Mouse (Mus musculus): Measurements from ENCODE around the gene Add2.

The Add2 gene

DNA sequence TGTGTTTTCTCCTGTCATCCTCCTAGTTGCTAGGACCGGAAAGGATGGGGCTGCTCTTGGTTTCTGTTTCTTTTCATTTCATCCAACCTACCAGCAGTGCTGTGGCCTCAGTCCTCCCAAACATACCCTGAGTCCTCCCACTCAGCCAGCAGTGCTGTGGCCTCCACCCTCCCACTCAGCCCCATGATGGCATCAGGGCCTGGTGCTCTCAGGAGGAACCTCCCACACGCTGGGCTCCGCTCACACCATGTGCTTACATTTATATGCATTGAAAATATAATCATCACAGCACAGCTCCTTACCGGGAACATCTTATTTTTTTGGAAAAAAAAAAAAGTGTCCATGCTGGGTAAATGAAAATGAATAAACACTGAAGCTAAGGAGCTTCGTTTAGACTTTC lies 20.0 kb downstream of the Add2 start:
- no peak for DNase-seq (ENCODE audit: low read depth)

DNA sequence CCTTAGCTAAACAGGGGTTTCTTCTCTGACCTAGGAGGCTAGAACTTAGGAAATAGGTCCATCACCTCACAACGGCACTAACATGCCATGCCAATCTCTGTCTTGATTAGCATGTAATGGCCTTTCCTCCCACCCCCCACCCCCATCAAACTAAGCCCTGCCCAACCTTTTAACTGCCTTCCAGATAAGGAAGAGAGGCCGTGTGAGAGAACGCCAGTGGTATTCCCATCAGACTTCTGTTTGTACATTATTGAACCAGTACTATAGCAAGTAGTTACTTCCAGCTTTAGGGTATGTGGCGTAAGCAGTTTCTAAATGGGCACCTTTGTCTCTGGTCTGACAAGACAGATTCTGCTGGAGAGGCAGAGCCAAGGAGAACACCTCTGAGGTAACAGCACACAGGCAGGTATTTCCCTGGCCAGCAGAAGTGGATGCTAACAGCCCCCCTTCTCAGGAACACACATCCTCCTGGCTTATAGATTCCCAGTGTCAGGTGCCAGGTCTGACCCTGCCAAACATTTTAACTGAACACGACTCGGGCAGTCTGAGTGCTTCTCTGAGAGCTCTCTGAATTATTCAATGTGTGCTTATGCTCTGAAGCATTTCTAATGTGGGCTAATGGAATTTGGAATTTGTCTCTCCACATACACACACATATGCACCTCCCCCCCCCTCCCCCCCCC lies 22.2 kb downstream of the Add2 start:
- DNase-seq (ENCODE audit: low read depth) = no peak

GRCm38 (mm10) chr6:86052032-86052459 lies 23.6 kb downstream of the Add2 start:
- no peak for DNase-seq (ENCODE audit: low read depth)

DNA sequence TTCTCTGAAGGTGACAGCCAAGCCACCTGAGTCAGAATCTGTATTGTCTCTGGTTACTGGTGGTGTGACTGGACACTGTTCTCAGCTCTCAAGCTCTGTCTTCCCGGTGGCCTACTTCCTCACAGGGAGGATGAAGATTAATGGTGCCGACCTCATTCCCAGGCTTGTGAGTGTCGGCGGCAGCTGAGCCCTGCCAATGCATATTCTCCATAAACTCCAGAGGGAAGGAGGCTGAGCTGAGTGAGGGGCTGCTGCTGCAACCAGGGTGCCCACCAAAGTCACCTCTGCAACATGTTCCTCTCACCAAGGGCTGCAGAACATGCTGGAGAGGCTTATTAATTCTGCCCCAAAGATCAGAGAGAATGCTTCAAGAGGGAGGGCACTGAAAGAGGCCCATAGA lies 24.1 kb downstream of the Add2 start:
- no peak for DNase-seq (ENCODE audit: low read depth)

GRCm38 (mm10) chr6:86053099-86053498 lies 24.6 kb downstream of the Add2 start:
- no peak for DNase-seq (ENCODE audit: low read depth)

- DNase-seq (ENCODE audit: low read depth) = no peak
Observed at GRCm38 (mm10) chr6:86053594-86053993, 25.1 kb downstream of the Add2 start.

GRCm38 (mm10) chr6:86058475-86058874 lies 30.0 kb downstream of the Add2 start:
- no peak for DNase-seq (ENCODE audit: low read depth)

DNA sequence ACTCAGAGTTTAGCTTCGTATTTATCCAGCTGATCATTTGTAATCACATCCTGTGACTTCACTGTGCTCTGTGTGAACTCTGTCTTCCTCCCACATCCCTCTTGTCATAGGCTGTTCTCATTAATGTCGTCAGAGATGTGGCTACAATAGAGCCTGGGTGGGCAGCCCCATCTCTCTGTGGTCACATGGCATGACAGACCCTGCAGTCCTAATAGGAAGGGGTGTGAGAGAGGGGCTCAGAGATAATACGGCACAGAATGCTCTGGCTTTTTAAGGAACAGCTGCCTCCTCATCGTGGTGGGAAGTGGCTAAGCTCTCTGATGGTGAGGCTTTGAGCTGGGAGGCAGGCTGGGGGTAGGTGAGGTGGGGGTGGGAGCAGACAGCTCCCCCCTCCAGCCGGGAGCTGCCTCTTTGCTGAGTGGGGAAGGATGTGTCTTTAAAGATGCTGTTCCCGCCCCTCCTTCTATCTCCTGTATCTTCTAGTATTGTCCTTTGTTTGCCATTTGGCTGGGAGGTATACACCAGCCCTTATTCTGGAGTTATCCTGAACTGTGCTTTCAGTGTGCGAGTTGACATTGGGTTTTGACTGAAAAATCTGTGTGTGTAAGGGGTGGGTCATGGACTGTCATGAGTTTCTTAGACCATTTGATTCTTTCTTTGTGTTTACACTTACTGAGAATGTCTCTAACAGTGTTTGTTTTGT lies 30.8 kb downstream of the Add2 start:
- DNase-seq (ENCODE audit: low read depth) = no peak

GRCm38 (mm10) chr6:86060170-86060569 lies 31.7 kb downstream of the Add2 start:
- no peak for DNase-seq (ENCODE audit: low read depth)

GRCm38 (mm10) chr6:86062226-86062625 lies 33.7 kb downstream of the Add2 start:
- DNase-seq (ENCODE audit: low read depth) = no peak

DNA sequence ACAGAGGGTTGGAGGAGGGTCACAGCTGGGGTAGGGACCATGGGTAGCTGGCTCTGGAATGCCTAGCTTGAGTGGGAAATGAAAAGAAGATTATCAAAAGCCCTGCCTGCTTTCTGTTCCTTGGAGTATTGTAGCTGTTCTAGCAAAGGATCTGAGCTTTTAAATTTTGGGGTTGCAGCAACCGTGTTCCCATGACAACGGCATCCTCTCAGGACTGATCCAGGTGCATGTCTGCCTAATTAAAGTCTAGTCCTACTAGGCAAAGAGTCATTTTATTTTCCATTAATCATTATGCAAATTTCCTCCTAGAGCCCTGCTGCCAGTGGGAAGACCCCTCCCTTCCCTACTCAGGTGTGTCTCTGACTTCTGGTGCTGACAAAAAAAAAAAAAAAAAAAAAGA lies 34.2 kb downstream of the Add2 start:
- DNase-seq (ENCODE audit: low read depth) = no peak

DNA sequence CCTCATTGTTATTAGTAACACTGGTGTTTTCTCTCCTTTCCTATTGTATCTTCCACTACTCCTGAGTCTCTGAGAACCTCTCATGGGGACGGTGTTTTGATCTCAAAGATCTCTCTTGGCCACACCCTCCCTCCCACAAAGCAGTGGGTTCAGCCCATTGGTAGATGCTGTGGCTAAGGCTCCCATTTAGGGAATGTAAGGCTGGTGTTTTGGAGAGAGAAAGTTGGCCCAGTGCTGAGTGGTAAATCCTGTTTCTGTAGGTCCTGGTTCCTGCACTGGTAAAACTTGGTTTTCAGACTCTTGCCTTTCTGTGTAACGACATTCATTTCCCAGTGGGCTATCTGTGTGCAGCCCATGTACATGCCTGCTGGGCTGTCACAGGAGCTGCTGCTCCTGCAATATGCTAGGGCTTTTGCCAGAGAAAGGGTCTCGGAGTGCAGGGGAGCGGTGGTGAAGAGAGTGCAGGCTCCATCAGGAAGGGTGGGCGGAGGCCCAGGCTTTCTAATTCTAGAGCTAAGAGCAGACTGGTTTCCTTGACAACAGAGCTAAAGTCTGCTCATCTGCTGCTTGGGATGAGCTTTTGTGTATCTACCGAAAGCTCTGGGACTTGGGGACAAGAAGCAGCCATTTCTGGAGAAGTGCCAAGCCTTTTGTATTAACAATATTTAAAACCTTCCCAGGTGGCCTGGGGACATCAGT lies 36.0 kb downstream of the Add2 start:
- no peak for DNase-seq (ENCODE audit: low read depth)

GRCm38 (mm10) chr6:86066727-86067126 lies 38.2 kb downstream of the Add2 start:
- no peak for DNase-seq (ENCODE audit: low read depth)

- no peak for DNase-seq (ENCODE audit: low read depth)
Observed at GRCm38 (mm10) chr6:86067145-86067544, 38.7 kb downstream of the Add2 start.

DNA sequence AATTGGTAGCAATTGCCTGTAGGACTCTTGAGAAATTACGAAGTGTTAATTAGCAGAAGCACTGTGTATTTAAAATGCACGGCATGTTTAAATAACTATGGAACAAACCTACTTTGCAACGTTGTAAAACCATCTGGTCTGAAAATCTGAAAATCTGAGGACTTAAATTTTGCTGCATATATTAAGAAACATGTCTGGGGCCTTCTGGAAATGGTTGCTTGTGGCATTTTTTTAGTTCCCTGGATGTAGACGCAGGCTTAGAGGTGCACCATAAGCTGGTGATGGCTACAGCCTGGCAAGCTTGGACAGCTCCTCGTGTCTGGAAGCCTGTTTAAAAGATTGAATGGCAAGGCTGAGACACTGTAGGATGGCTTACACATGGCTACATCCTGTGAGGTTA lies 40.5 kb downstream of the Add2 start:
- DNase-seq (ENCODE audit: low read depth) = no peak

- no peak for DNase-seq (ENCODE audit: low read depth)
Observed at GRCm38 (mm10) chr6:86069856-86070255, 41.4 kb downstream of the Add2 start.

GRCm38 (mm10) chr6:86070277-86070676 lies 41.8 kb downstream of the Add2 start:
- no peak for DNase-seq (ENCODE audit: low read depth)

DNA sequence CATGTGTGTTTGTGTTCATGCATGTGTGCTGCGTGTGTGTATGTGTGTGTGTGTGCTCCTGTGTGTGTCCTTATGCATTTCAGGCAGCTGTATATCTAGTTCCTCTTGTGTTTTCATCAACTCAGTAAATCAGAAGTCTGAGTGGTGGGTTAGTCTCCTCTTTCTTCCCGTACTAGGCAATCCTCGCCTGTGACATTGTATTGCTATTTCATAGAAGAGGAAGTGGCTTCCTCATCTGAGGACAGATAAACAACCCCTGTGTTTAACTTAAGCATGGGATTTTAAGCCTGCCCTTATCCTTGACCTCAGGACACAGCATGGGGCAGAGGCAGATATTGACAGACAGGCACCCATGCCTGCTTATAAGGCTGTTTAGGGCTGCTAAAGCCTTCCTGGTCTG lies 45.4 kb downstream of the Add2 start:
- no peak for DNase-seq (ENCODE audit: low read depth)

DNA sequence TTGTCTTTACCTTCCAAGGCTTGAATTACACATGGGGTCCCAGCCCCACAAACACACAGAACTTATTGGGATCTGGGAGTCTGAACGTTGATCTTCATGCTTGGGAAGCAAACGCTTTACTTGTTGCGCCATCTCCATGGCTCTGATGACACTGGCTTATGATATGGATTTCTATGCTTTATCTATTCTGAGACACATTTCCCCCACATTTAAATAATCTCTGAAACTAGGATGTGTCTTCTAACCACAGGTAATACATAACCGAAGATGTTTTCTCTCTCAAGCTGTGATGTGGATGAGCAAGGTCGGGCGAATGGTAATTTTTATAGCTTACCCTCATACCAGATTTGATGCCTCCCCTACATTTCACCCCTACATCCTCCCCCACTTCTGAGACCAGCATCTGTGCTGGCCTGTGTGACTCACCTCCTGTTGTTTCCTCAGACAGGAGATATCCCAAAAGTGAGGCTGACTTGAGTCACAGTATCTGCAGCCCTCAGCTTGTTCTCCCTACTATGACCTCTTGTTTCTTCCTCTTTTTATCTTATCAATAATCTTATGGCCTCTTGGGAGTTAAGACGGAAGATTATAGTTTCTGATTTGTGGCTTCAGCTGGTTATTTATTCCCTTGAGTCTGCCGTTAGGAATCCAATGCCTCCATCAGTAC lies 46.2 kb downstream of the Add2 start:
- DNase-seq (ENCODE audit: low read depth) = no peak

DNA sequence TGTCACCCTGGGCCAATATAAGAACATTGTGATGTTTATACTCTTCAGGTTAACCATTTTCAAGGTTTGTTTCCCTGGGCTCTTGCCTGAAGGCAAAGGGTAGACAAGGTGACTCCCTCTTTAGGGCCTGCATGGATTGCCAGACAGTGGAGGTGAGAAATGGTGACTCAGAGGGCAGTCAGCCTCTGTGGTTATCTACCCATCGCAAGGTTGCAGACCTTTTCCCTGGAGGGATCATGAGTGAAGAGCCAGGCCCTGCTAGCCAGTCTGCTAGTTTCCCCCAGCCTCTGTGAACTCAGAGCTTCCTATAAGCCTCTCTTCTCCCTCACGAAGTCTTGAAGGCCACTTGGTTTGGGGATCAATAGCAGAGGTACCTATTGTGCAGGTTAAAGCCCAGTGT lies 48.0 kb downstream of the Add2 start:
- DNase-seq (ENCODE audit: low read depth) = no peak

- DNase-seq (ENCODE audit: low read depth) = no peak
Observed at GRCm38 (mm10) chr6:86077880-86078279, 49.4 kb downstream of the Add2 start.

GRCm38 (mm10) chr6:86078361-86079010 lies 50.0 kb downstream of the Add2 start:
- no peak for DNase-seq (ENCODE audit: low read depth)

Measured in naive thymus-derived CD4-positive, alpha-beta T cell, adult 2 months (primary cell).